Mouse (Mus musculus) lung, postnatal 0 days (tissue): ENCODE data around the gene Evx1. TPM values are rescaled to one million over a fixed set of nuclear protein-coding genes. Genes with fewer than 3 reads are reported as not detected.
"Not testable (repeated sequence)": the region's sequence is repeated elsewhere in the genome, so short reads cannot be mapped to it uniquely, and the experiment has no call there.

Experiments used
- ATAC-seq: fragments of 200-750 bp; cut with Nextera tagmentation; 2 replicates; pipeline ENCODE4 v1.8.0; 2017; ENCODE audit warnings: moderate library complexity
- DNase-seq: peaks from one replicate; pipeline ENCODE4 v3.0.0-alpha.2; 2016; ENCODE audit warnings: low spot score
- H3K27ac ChIP-seq: fragments of 300-500 bp; sonication (generic); 2 replicates; pipeline ENCODE4 v1.5.1; 2014; ENCODE audit warnings: antibody characterized with exemption, mild to moderate bottlenecking, low read length, mixed read lengths
- H3K27me3 ChIP-seq: fragments of 300-500 bp; sonication (generic); replicated peaks from 2 replicates; pipeline ENCODE4 v1.6.1; 2014; ENCODE audit warnings: low read length, mixed read lengths; ENCODE audit not compliant: insufficient read depth
- H3K36me3 ChIP-seq: fragments of 300-500 bp; sonication (generic); 2 replicates; pipeline ENCODE4 v1.6.1; 2014; ENCODE audit warnings: low read length, mixed read lengths; ENCODE audit not compliant: insufficient read depth
- H3K4me1 ChIP-seq: fragments of 300-500 bp; sonication (generic); 2 replicates; pipeline ENCODE4 v1.6.1; 2014; ENCODE audit warnings: antibody characterized with exemption, low read depth, low read length, mixed read lengths; ENCODE audit not compliant: insufficient read depth
- H3K4me2 ChIP-seq: fragments of 300-500 bp; sonication (generic); replicated peaks from 2 replicates; pipeline ENCODE4 v1.6.1; 2014; ENCODE audit warnings: low read depth, mild to moderate bottlenecking, low read length, moderate library complexity, mixed read lengths
- H3K4me3 ChIP-seq: fragments of 300-500 bp; sonication (generic); 2 replicates; pipeline ENCODE4 v1.5.1; 2014; ENCODE audit warnings: low read depth, low read length
- H3K9ac ChIP-seq: fragments of 300-500 bp; sonication (generic); replicated peaks from 2 replicates; pipeline ENCODE4 v1.6.1; 2014; ENCODE audit warnings: low read depth, mild to moderate bottlenecking
- H3K9me3 ChIP-seq: fragments of 300-500 bp; sonication (generic); 2 replicates; pipeline ENCODE4 v1.6.1; 2016; ENCODE audit warnings: low read length, mixed read lengths
- CTCF ChIP-seq: IDR thresholded peaks from 2 replicates; pipeline ENCODE4 v1.5.1; 2016; ENCODE audit warnings: antibody characterized with exemption, mild to moderate bottlenecking
- EP300 ChIP-seq: IDR thresholded peaks from 2 replicates; pipeline ENCODE4 v1.6.1; 2016; ENCODE audit warnings: antibody characterized with exemption, mild to moderate bottlenecking, control low read depth
- WGBS: fragments of 180-500 bp; shearing (Covaris S2); extraction: QIAGEN DNeasy Blood & Tissue Kit; methylation state at CpG from one replicate; pipeline ENCODE4 v1.1.7; 2014; 5-methylcytosine and 5-hydroxymethylcytosine counted together
- polyA plus RNA-seq: library from polyadenylated mRNA; unstranded; fragments of >200 nt; fragmentation: Nextera tagmentation; extraction: Ambion mirVana; gene quantifications from 2 replicates; pipeline ENCODE4 v1.2.1, GENCODE M21; 2015

Gene Evx1
- polyA plus RNA-seq, 1 experiment from 2014 or later = not detected

DNA sequence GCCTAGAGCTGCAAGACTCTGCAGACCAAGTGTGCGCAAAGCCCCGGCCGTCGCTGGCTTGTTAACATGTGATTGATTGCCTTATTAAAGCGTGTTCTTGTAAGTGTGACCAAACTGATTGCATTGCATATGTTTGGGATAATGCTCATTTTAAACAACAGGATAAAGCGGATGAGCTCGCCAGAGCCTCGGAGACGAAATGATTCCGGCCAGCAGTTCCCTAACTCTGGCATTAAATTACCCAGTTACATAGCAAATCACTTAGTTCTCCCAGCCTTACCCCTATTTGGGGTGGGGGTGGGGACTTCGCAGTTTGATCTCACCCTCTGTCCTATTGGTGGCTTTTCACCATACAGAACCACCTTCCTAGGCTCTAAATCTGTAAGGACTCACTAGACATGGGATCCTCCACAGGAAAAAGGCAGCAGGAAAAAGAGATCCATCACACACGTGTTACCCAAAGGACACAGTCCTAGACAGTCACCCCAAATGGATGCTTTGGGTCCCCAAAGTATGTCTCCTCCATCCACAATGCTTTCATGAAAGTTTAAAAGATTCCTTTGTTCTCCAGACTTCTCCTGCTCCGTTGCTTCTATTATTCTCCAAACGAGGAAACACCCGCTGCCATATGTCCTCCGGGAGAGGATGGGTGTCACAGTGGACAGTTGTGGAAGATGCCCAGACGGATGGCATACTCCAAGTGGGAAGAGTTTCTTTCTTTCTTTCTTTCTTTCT lies 6.8 kb downstream of the Evx1 start:
- no peak for DNase-seq
- no peak overlapping the region for H3K4me2 ChIP-seq
- ATAC-seq = no peak
- peaks cover 6% of the 10 kb centered on the region; the same call in 1 of the 2 replicates for H3K4me1 ChIP-seq
- H3K9ac ChIP-seq = no peak overlapping the region
- WGBS = 6% methylated on average over 17 of the region's 17 CpGs
- no peaks in the 10 kb centered on the region for H3K9me3 ChIP-seq
- H3K27me3 ChIP-seq = peaks cover 78% of the 10 kb centered on the region
- TF ChIP-seq EP300 (no peak), CTCF (no peak)
- no peak overlapping the region for H3K4me3 ChIP-seq
- no peaks in the 10 kb centered on the region for H3K36me3 ChIP-seq
- no peak overlapping the region for H3K27ac ChIP-seq

- WGBS = 6% methylated on average over 12 of the region's 12 CpGs
- Histone ChIP-seq H3K27ac (no peak overlapping the region), H3K4me3 (no peak overlapping the region), H3K4me2 (no peak overlapping the region), H3K9ac (no peak overlapping the region), H3K27me3 (peaks cover 67% of the 10 kb centered on the region), H3K9me3 (no peaks in the 10 kb centered on the region), H3K4me1 (peaks cover 6% of the 10 kb centered on the region; the same call in 1 of the 2 replicates), H3K36me3 (no peaks in the 10 kb centered on the region)
- no peak for DNase-seq
- TF ChIP-seq EP300 (no peak), CTCF (no peak)
- ATAC-seq = no peak
Measured at GRCm38 (mm10) chr6:52320966-52321825, 7.9 kb downstream of the Evx1 start.

DNA sequence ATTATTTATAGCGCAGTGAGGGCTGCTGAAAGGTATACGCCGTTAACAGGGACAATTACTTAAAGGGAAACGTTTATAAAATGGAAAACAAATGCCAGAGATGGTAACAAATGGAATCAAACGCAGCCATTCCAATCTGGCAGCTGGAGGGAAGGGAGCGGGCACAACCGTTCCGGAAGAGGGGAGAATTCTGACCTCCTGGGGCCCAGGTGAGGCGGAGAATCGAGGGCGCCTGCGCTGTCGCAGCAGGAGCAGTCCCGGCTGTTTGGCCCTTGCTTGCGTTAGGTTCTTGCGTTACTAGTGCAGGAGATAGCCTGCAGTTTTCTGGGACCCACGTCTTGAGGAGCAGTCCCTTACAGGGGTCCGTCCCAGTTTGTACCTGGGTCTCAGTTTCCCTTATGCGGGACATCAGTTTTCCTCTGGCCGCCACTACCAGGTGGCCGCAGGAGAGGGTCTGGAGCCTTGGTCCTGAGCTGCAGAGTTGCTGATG lies 8.6 kb downstream of the Evx1 start:
- TF ChIP-seq EP300 = no peak
- TF ChIP-seq CTCF = no peak
- no peak overlapping the region for H3K27ac ChIP-seq
- H3K4me2 ChIP-seq = no peak overlapping the region
- no peak for DNase-seq
- no peaks in the 10 kb centered on the region for H3K9me3 ChIP-seq
- H3K36me3 ChIP-seq = no peaks in the 10 kb centered on the region
- peaks cover under 1% of the 10 kb centered on the region; the same call in 1 of the 2 replicates for H3K4me1 ChIP-seq
- 4% methylated on average over 21 of the region's 21 CpGs for WGBS
- no peak overlapping the region for H3K4me3 ChIP-seq
- no peak for ATAC-seq
- no peak overlapping the region for H3K9ac ChIP-seq
- H3K27me3 ChIP-seq = peaks cover 60% of the 10 kb centered on the region

GRCm38 (mm10) chr6:52322721-52323215 lies 9.5 kb downstream of the Evx1 start:
- no peak overlapping the region for H3K4me2 ChIP-seq
- no peak for TF ChIP-seq CTCF
- no peak for TF ChIP-seq EP300
- no peaks in the 10 kb centered on the region for H3K4me1 ChIP-seq
- no peaks in the 10 kb centered on the region for H3K9me3 ChIP-seq
- H3K36me3 ChIP-seq = no peaks in the 10 kb centered on the region
- ATAC-seq (no peak), DNase-seq (no peak)
- H3K27ac ChIP-seq = no peak overlapping the region
- no peak overlapping the region for H3K4me3 ChIP-seq
- peaks cover 51% of the 10 kb centered on the region for H3K27me3 ChIP-seq
- 2% methylated on average over 16 of the region's 16 CpGs for WGBS
- H3K9ac ChIP-seq = no peak overlapping the region

DNA sequence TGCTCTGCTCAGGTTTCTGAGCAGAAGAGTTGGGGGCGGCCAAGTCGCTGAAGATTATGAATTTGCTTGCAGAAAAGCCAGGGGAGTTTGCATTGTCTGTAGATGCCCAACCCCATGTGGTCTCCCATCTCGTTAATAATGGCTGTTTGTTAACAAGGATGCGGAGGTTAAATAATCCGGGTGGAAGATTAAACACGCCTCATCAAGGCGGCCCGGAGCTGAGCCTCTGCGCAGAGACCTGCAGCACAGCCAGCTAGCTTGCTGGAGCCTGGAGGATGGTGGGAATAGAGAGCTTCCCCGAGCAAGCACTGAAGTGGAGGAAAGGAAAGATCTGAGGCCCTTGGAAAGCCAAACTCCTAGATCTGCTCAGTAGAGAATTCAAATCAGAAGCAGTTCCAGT lies 10.0 kb downstream of the Evx1 start:
- Histone ChIP-seq H3K4me3 (no peak overlapping the region), H3K9ac (no peak overlapping the region), H3K36me3 (no peaks in the 10 kb centered on the region), H3K4me2 (no peak overlapping the region), H3K27me3 (peaks cover 46% of the 10 kb centered on the region), H3K4me1 (no peaks in the 10 kb centered on the region), H3K27ac (no peak overlapping the region), H3K9me3 (no peaks in the 10 kb centered on the region)
- DNase-seq = no peak
- WGBS = 9% methylated on average over 10 of the region's 10 CpGs
- no peak for ATAC-seq
- TF ChIP-seq EP300 (no peak), CTCF (no peak)

- H3K9me3 ChIP-seq = no peaks in the 10 kb centered on the region
- WGBS = 70% methylated on average over 3 of the region's 3 CpGs
- peaks cover 38% of the 10 kb centered on the region for H3K27me3 ChIP-seq
Measured at GRCm38 (mm10) chr6:52324061-52324460, 10.8 kb downstream of the Evx1 start.

DNA sequence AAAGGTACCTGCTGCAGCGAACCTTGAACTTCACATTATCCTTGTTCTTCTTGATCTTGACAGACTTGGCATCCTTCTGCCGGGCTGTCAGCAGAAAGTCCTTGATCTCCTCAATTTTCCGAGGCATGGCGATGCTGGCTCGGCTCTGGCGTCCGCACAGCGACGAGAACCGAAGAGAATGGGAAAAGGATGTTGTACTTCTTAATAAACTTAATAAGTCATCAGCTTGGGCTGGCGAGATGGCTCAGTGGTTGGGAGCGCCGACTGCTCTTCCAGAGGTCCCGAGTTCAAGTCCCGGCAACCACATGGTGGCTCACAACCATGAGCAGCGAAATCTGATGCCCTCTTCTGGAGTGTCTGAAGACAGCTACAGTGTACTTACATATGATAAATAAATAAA lies 33.5 kb downstream of the Evx1 start:
- not testable (repeated sequence) for H3K36me3 ChIP-seq, H3K27me3 ChIP-seq, H3K9me3 ChIP-seq, DNase-seq, ATAC-seq, H3K9ac ChIP-seq, H3K27ac ChIP-seq, H3K4me2 ChIP-seq, H3K4me1 ChIP-seq, H3K4me3 ChIP-seq
- 94% methylated on average over 15 of the region's 16 CpGs for WGBS

More at GRCm38 (mm10) chr6:52324061-52324460, 10.8 kb downstream of the Evx1 start:
- no peaks in the 10 kb centered on the region for H3K4me1 ChIP-seq
- TF ChIP-seq EP300 (no peak), CTCF (no peak)
- no peak overlapping the region for H3K9ac ChIP-seq
- no peaks in the 10 kb centered on the region for H3K36me3 ChIP-seq
- no peak overlapping the region for H3K4me2 ChIP-seq
- DNase-seq = no peak
- no peak for ATAC-seq
- no peak overlapping the region for H3K27ac ChIP-seq
- H3K4me3 ChIP-seq = no peak overlapping the region
